Mouse (Mus musculus) frontal cortex, postnatal 10 days (tissue): ENCODE data around the gene Pnp2.

Experiments
- DNase-seq, 2 experiments: peaks; one replicate each; pipeline ENCODE4 v3.0.0; 2022; ENCODE audit warnings: low spot score in 2 of 2, mixed read lengths in 1 of 2

Gene Pnp2

DNA sequence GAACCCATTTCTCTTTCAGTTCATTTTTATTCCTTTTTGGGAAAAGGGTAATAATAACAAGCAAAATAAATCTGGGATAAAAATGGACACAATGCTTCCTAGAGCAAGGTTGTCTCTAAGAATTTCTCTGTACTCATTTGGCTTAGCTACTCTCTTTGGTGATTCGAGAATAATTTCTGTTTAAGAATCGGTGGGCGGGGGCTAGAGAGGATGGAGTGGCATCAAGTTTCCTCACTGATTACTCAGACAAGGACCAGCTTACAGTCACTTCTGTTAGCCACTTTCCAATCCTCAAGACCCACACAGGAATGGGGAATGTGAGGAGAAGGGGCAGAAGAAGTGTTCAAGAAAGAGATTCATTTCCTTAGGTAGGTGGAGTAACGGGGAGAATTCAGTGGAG, 53.0 kb downstream of the Pnp2 start:
- DNase-seq: no peak

DNA sequence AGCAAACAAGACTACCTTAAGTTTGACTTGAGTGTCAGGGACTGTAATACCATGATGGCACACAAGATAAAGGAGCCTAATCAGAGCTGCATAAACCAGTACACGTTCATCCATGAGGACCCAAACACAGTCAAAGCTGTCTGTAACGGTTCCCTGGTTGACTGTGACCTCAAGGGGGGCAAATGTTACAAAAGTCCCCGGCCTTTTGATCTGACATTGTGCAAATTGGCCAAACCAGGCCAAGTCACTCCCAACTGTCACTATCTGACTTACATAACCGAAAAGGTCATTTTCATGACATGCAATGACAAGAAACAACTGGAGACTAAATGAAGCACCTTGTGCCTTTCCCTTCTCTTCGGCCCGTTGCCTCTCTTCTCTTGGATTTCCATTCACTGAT, 53.8 kb downstream of the Pnp2 start:
- no peak for DNase-seq
